Mouse (Mus musculus) MEL (cell line): Measurements from ENCODE around the gene Fance. TPM values are rescaled to one million over a fixed set of nuclear protein-coding genes. Genes with fewer than 3 reads are reported as not detected.

Experiments used
- DNase-seq: peaks from one replicate; pipeline ENCODE4 v3.0.0; 2011; ENCODE audit warnings: low read depth, low spot score
- H3K27ac ChIP-seq: 2 replicates; pipeline ENCODE4 v1.5.1; 2012; ENCODE audit warnings: low read depth, mild to moderate bottlenecking, control low read depth, low read length, moderate library complexity; ENCODE audit not compliant: control insufficient read depth
- H3K27me3 ChIP-seq, 2 experiments: fragments of 150-350 bp in 1 of 2; sonication (generic) in 1 of 2; 2 replicates each; pipeline ENCODE4 v1.6.1; 2012; ENCODE audit warnings: low read length in 2 of 2, mild to moderate bottlenecking in 2 of 2, improper control_type of control experiment in 1 of 2, moderate library complexity in 1 of 2; ENCODE audit not compliant: insufficient read depth in 2 of 2, control insufficient read depth in 1 of 2
- H3K36me3 ChIP-seq, 2 experiments: 2 replicates each; pipeline ENCODE4 v1.6.1; 2012 to 2014; ENCODE audit warnings: low read length in 2 of 2, improper control_type of control experiment in 1 of 2, inconsistent platforms in 1 of 2, mild to moderate bottlenecking in 1 of 2; ENCODE audit not compliant: insufficient read depth in 2 of 2, control insufficient read depth in 1 of 2
- H3K4me1 ChIP-seq, 2 experiments: fragments of 150-350 bp in 1 of 2; sonication (generic) in 1 of 2; 2 replicates each; pipeline ENCODE4 v1.6.1; 2012; ENCODE audit warnings: low read length in 2 of 2, improper control_type of control experiment in 1 of 2, mild to moderate bottlenecking in 1 of 2; ENCODE audit not compliant: insufficient read depth in 2 of 2, control insufficient read depth in 1 of 2
- H3K4me3 ChIP-seq, 2 experiments: fragments of 150-350 bp in 1 of 2; sonication (generic) in 1 of 2; 2 replicates each; pipeline ENCODE4 v1.5.1; 2012; ENCODE audit warnings: low read depth in 2 of 2, low read length in 2 of 2, mild to moderate bottlenecking in 2 of 2, moderate library complexity in 2 of 2, control low read depth in 1 of 2, improper control_type of control experiment in 1 of 2; ENCODE audit not compliant: control insufficient read depth in 1 of 2, insufficient read depth in 1 of 2
- H3K79me2 ChIP-seq: 2 replicates; pipeline ENCODE4 v1.6.1; 2012; ENCODE audit warnings: mild to moderate bottlenecking, low read length, moderate library complexity; ENCODE audit not compliant: control insufficient read depth, poor library complexity, insufficient read depth
- H3K9ac ChIP-seq: 2 replicates; pipeline ENCODE4 v1.6.1; 2012; ENCODE audit warnings: low read depth, mild to moderate bottlenecking, control low read depth, low read length, moderate library complexity; ENCODE audit not compliant: control insufficient read depth, poor library complexity, severe bottlenecking
- H3K9me3 ChIP-seq: fragments of 150-350 bp; sonication (generic); replicated peaks from 2 replicates; pipeline ENCODE4 v1.6.1; 2012; ENCODE audit warnings: mild to moderate bottlenecking, low read length, improper control_type of control experiment, moderate library complexity; ENCODE audit not compliant: insufficient read depth
- BHLHE40 ChIP-seq: IDR thresholded peaks from 2 replicates; pipeline ENCODE4 v1.6.1; 2012; ENCODE audit warnings: low read depth, mild to moderate bottlenecking, inconsistent platforms, low read length, improper control_type of control experiment, borderline replicate concordance
- CHD1 ChIP-seq: IDR thresholded peaks from 2 replicates; pipeline ENCODE4 v1.6.1; 2012; ENCODE audit warnings: low read depth, mild to moderate bottlenecking, inconsistent platforms, low read length, improper control_type of control experiment
- CHD2 ChIP-seq: IDR thresholded peaks from 2 replicates; pipeline ENCODE4 v1.6.1; 2011; ENCODE audit warnings: low read length, improper control_type of control experiment
- CTCF ChIP-seq, 3 experiments: IDR thresholded peaks in 2 of 3; conservative IDR thresholded peaks in 1 of 3; 2 replicates each; pipeline ENCODE4 v1.5.1; 2011 to 2012; ENCODE audit warnings: low read length in 3 of 3, low read depth in 2 of 3, mild to moderate bottlenecking in 2 of 3, improper control_type of control experiment in 1 of 3, inconsistent platforms in 1 of 3, mixed read lengths in 1 of 3, moderate library complexity in 1 of 3; ENCODE audit not compliant: control insufficient read depth in 1 of 3, insufficient read depth in 1 of 3, poor library complexity in 1 of 3, severe bottlenecking in 1 of 3
- E2F4 ChIP-seq: IDR thresholded peaks from 2 replicates; pipeline ENCODE4 v1.6.1; 2011; ENCODE audit warnings: low read depth, low read length, improper control_type of control experiment, borderline replicate concordance
- ELF1 ChIP-seq: IDR thresholded peaks from 2 replicates; pipeline ENCODE4 v1.6.1; 2014; ENCODE audit warnings: low read depth, mild to moderate bottlenecking, inconsistent platforms, low read length, improper control_type of control experiment, moderate library complexity
- EP300 ChIP-seq, 2 experiments: IDR thresholded peaks; 2 replicates each; pipeline ENCODE4 v1.6.1; 2011; ENCODE audit warnings: improper control_type of control experiment in 2 of 2, low read length in 2 of 2, low read depth in 1 of 2, mild to moderate bottlenecking in 1 of 2
- ETS1 ChIP-seq: IDR thresholded peaks from 2 replicates; pipeline ENCODE4 v1.6.1; 2012; ENCODE audit warnings: low read depth, mild to moderate bottlenecking, inconsistent platforms, low read length, improper control_type of control experiment, moderate library complexity
- GABPA ChIP-seq: IDR thresholded peaks from 2 replicates; pipeline ENCODE4 v1.6.1; 2012; ENCODE audit warnings: low read depth, mild to moderate bottlenecking, inconsistent platforms, low read length, improper control_type of control experiment, moderate library complexity
- GATA1 ChIP-seq: IDR thresholded peaks from 2 replicates; pipeline ENCODE4 v1.6.1; 2011; ENCODE audit warnings: low read depth, low read length, improper control_type of control experiment
- HCFC1 ChIP-seq: IDR thresholded peaks from 2 replicates; pipeline ENCODE4 v1.6.1; 2012; ENCODE audit warnings: low read depth, mild to moderate bottlenecking, inconsistent platforms, low read length, improper control_type of control experiment, moderate library complexity
- KAT2A ChIP-seq: conservative IDR thresholded peaks from 2 replicates; pipeline ENCODE4 v1.6.1; 2012; ENCODE audit warnings: low read depth, low read length, improper control_type of control experiment, inconsistent platforms
- MAFK ChIP-seq: IDR thresholded peaks from 2 replicates; pipeline ENCODE4 v1.6.1; 2011; ENCODE audit warnings: low read depth, mild to moderate bottlenecking, low read length, improper control_type of control experiment, borderline replicate concordance
- MAX ChIP-seq: IDR thresholded peaks from 2 replicates; pipeline ENCODE4 v1.6.1; 2011; ENCODE audit warnings: low read length, improper control_type of control experiment
- MAZ ChIP-seq: IDR thresholded peaks from 2 replicates; pipeline ENCODE4 v1.6.1; 2012; ENCODE audit warnings: low read depth, mild to moderate bottlenecking, inconsistent platforms, low read length, improper control_type of control experiment
- MEF2A ChIP-seq: IDR thresholded peaks from 2 replicates; pipeline ENCODE4 v1.6.1; 2014; ENCODE audit warnings: low read depth, mild to moderate bottlenecking, inconsistent platforms, low read length, improper control_type of control experiment; ENCODE audit not compliant: poor library complexity, insufficient replicate concordance, severe bottlenecking; ENCODE audit errors: extremely low read depth
- MXI1 ChIP-seq: IDR thresholded peaks from 2 replicates; pipeline ENCODE4 v1.6.1; 2011; ENCODE audit warnings: mild to moderate bottlenecking, low read depth, low read length, improper control_type of control experiment
- MYB ChIP-seq: IDR thresholded peaks from 2 replicates; pipeline ENCODE4 v1.6.1; 2011; ENCODE audit warnings: mild to moderate bottlenecking, low read depth, low read length, improper control_type of control experiment
- MYC ChIP-seq: IDR thresholded peaks from 2 replicates; pipeline ENCODE4 v1.6.1; 2011; ENCODE audit warnings: low read depth, mild to moderate bottlenecking, low read length, improper control_type of control experiment, moderate library complexity
- NELFE ChIP-seq: IDR thresholded peaks from 2 replicates; pipeline ENCODE4 v1.6.1; 2011; ENCODE audit warnings: low read depth, low read length, improper control_type of control experiment
- NRF1 ChIP-seq: IDR thresholded peaks from 2 replicates; pipeline ENCODE4 v1.6.1; 2014; ENCODE audit warnings: low read depth, mild to moderate bottlenecking, inconsistent platforms, low read length, improper control_type of control experiment, moderate library complexity; ENCODE audit not compliant: poor library complexity, insufficient read depth, severe bottlenecking
- POLR2AphosphoS2 ChIP-seq: IDR thresholded peaks from 2 replicates; pipeline ENCODE4 v1.6.1; 2011; ENCODE audit warnings: low read length, improper control_type of control experiment
- POLR2AphosphoS5 ChIP-seq: IDR thresholded peaks from 2 replicates; pipeline ENCODE4 v1.6.1; 2012; ENCODE audit warnings: low read depth, borderline replicate concordance, mild to moderate bottlenecking, inconsistent platforms, low read length, moderate library complexity, mixed read lengths
- RAD21 ChIP-seq: IDR thresholded peaks from 2 replicates; pipeline ENCODE4 v1.6.1; 2011; ENCODE audit warnings: mild to moderate bottlenecking, low read depth, low read length, improper control_type of control experiment
- RCOR1 ChIP-seq: IDR thresholded peaks from 2 replicates; pipeline ENCODE4 v1.6.1; 2012; ENCODE audit warnings: low read depth, mild to moderate bottlenecking, inconsistent platforms, low read length, improper control_type of control experiment
- SIN3A ChIP-seq: IDR thresholded peaks from 2 replicates; pipeline ENCODE4 v1.6.1; 2012; ENCODE audit warnings: low read length, improper control_type of control experiment, inconsistent platforms
- TAL1 ChIP-seq: IDR thresholded peaks from 2 replicates; pipeline ENCODE4 v1.6.1; 2012; ENCODE audit warnings: mild to moderate bottlenecking, inconsistent platforms, low read length, moderate library complexity, mixed read lengths
- TBP ChIP-seq: IDR thresholded peaks from 2 replicates; pipeline ENCODE4 v1.8.0; 2011; ENCODE audit warnings: low read depth, low read length, improper control_type of control experiment
- TCF12 ChIP-seq: IDR thresholded peaks from 2 replicates; pipeline ENCODE4 v1.6.1; 2014; ENCODE audit warnings: low read depth, mild to moderate bottlenecking, inconsistent platforms, low read length, improper control_type of control experiment, moderate library complexity
- UBTF ChIP-seq: IDR thresholded peaks from 2 replicates; pipeline ENCODE4 v1.6.1; 2012; ENCODE audit warnings: low read depth, mild to moderate bottlenecking, inconsistent platforms, low read length, improper control_type of control experiment, moderate library complexity, borderline replicate concordance; ENCODE audit not compliant: insufficient read depth
- ZC3H11A ChIP-seq: IDR thresholded peaks from 2 replicates; pipeline ENCODE4 v1.6.1; 2012; ENCODE audit warnings: low read depth, mild to moderate bottlenecking, inconsistent platforms, low read length, improper control_type of control experiment
- ZKSCAN1 ChIP-seq: IDR thresholded peaks from 2 replicates; pipeline ENCODE4 v1.6.1; 2012; ENCODE audit warnings: low read depth, mild to moderate bottlenecking, inconsistent platforms, low read length, improper control_type of control experiment, moderate library complexity
- ZMIZ1 ChIP-seq: IDR thresholded peaks from 2 replicates; pipeline ENCODE4 v1.6.1; 2012; ENCODE audit warnings: low read depth, mild to moderate bottlenecking, inconsistent platforms, low read length, improper control_type of control experiment, moderate library complexity
- ZNF384 ChIP-seq: IDR thresholded peaks from 2 replicates; pipeline ENCODE4 v1.6.1; 2012; ENCODE audit warnings: low read depth, mild to moderate bottlenecking, inconsistent platforms, low read length, improper control_type of control experiment
- polyA plus RNA-seq, 2 experiments: library from polyadenylated mRNA; stranded (reverse) in 1 of 2; unstranded in 1 of 2; fragments of >175 nt in 1 of 2; fragments of >200 nt in 1 of 2; gene quantifications; 2 replicates each; pipeline versions ENCODE4 v1.2.1 to v1.2.4; 2012; ENCODE audit warnings: low replicate concordance in 2 of 2, low read depth in 1 of 2; ENCODE audit not compliant: insufficient read length in 2 of 2, insufficient read depth in 1 of 2, missing spikeins in 1 of 2
- total RNA-seq: library from RNA; depleted of rRNA; stranded (reverse); fragments of 300-350 nt; gene quantifications from 2 replicates; pipeline ENCODE4 v1.2.3, GENCODE M21; 2012

Gene Fance
- total and polyA plus RNA-seq, 3 experiments = 51.2 to 382 (median 105) TPM

DNA sequence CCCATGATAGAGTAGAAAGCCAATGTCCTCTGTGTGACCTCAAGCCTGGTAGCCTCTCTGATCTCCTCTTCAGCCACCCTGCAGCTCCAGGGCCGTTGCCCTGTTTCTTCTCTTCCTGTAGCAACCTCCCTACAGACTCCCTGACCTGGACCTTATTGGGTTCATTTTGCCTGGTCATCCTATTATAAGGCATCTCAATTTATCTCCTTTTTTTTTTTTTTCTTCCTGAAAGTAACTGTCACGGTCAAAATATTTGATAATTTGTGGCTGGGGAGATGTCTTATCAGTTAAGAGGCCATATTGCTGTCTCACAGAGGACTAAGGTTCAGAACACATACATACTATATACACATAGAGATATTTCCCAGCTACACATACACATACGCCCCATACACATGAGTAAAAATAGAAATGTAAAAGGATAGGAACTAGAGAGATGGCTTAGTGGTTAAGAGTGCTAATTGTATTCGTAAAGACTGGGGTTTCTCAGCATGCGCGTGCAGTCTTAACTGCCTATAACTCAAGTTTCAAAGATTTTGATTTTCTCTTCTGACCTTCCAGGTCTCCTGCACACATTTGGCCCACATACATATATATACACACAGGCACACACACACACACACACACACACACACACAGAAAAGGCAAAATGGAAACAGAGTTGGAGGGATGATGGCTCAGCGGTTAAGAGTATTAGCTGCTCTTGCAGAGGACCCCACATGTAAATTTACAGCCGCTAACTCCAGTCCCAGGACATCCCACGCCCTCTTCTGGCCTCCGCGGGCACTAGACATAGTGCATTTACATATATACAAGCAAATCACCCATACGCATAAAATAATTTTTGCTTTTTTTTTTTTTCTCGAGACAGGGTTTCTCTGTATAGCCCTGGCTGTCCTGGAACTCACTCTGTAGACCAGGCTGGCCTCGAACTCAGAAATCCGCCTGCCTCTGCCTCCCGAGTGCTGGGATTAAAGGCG lies 797 bp upstream of the Fance start:
- H3K9ac ChIP-seq = peak overlapping the region; percentile 76
- peaks cover 17% of the 10 kb centered on the region for H3K79me2 ChIP-seq
- no peaks in the 10 kb centered on the region for H3K27me3 ChIP-seq
- peak overlapping the region; percentile 93 for H3K27ac ChIP-seq
- peaks cover 7 to 24% of the 10 kb centered on the region in 2 experiments for H3K4me1 ChIP-seq
- peaks cover 0 to 18% of the 10 kb centered on the region in 2 experiments; a peak in 2 of 4 replicates for H3K36me3 ChIP-seq
- peak overlapping the region; percentile 49 to 58 for H3K4me3 ChIP-seq
- peak; percentile 90 for DNase-seq
- no peaks in the 10 kb centered on the region for H3K9me3 ChIP-seq
- TF ChIP-seq MEF2A (no peak), MAX (no peak; the same call in 1 of the 2 replicates), ZC3H11A (no peak), MYC (no peak; the same call in 1 of the 2 replicates), SIN3A (no peak; the same call in 1 of the 2 replicates), TAL1 (no peak), MAFK (peak; percentile 17; the same call in 1 of the 2 replicates), RAD21 (peak; percentile 18), POLR2AphosphoS2 (peak; percentile 40; the same call in 1 of the 2 replicates), ELF1 (no peak), EP300 (IDR thresholded peaks at IDR 0.05; ENCODE audit: low read depth in 1 of 2, low read length in 2 of 2) (peak; percentile 82 to 84), POLR2AphosphoS5 (no peak), CTCF (IDR thresholded peaks at IDR 0.05 in 2 of 3, conservative IDR thresholded peaks at IDR 0.05 in 1 of 3; ENCODE audit: control insufficient read depth in 1 of 3, insufficient read depth in 1 of 3, low read depth in 2 of 3, low read length in 3 of 3, poor library complexity in 1 of 3, severe bottlenecking in 1 of 3) (peak; percentile 14 to 60 (median 51); a peak in 4 of 6 replicates), TCF12 (peak; percentile 36; the same call in 1 of the 2 replicates), CHD1 (no peak; the same call in 1 of the 2 replicates), GATA1 (peak; percentile 85), CHD2 (no peak), GABPA (peak; percentile 51; the same call in 1 of the 2 replicates), UBTF (no peak), TBP (no peak), MXI1 (peak; percentile 49; the same call in 1 of the 2 replicates), HCFC1 (peak; percentile 50), RCOR1 (no peak), NRF1 (no peak), ZKSCAN1 (no peak), MAZ (no peak), MYB (peak; percentile 67), KAT2A (no peak), E2F4 (no peak), ZMIZ1 (peak; percentile 36; the same call in 1 of the 2 replicates), BHLHE40 (no peak), ETS1 (peak; percentile 71; the same call in 1 of the 2 replicates), NELFE (peak; percentile 42; the same call in 1 of the 2 replicates), ZNF384 (peak; percentile 94)
